Mouse (Mus musculus): ENCODE results near the gene Hmox1. TPM values are rescaled to one million over a fixed set of nuclear protein-coding genes. Genes with fewer than 3 reads are reported as not detected.

Hmox1 gene
- polyA plus RNA-seq, 1 experiment: 7.5 TPM

- no peak for DNase-seq
- no peak overlapping the region for H3K27ac ChIP-seq (ENCODE audit: insufficient read depth, low read length)
- no peak overlapping the region for H3K4me3 ChIP-seq (replicated peaks; ENCODE audit: insufficient read depth, low read depth, low read length)
- no peaks in the 10 kb centered on the region for H3K4me1 ChIP-seq (ENCODE audit: control insufficient read depth, insufficient read depth, low read length)
- TF ChIP-seq CTCF (IDR thresholded peaks at IDR 0.05; ENCODE audit: borderline replicate concordance, insufficient read depth, low read depth, low read length) (no peak), POLR2A (IDR thresholded peaks at IDR 0.05; ENCODE audit: borderline replicate concordance, insufficient read depth, low read length) (no peak)
- WGBS: 98% methylated on average over 2 of the region's 2 CpGs
- no peaks in the 10 kb centered on the region for H3K27me3 ChIP-seq (ENCODE audit: control insufficient read depth, insufficient read depth, low read length)
These were observed 26.3 kb downstream of the Hmox1 start for GRCm38 (mm10) chr8:75119747-75120146.

DNA sequence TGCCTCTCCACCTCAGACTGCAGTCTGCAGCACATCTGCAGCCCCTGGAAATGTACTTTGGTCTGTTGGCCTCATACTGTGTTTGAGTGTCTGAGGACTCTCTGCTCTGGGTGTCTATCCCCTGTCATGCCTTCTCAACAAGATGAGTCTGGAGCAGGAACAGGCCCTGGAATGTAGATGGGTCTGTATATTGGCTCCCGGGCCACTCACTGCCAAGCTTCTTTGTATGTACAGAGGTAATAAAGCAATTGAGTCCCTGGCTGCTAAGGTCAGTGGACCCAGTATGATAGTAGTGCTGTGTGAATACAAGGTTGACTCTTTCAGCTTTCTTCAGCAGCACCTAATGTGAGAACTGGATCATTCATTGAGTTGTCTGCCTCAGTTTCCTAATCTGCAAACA is 34.0 kb downstream of the Hmox1 start:
- TF ChIP-seq CTCF (IDR thresholded peaks at IDR 0.05; ENCODE audit: borderline replicate concordance, insufficient read depth, low read depth, low read length) (no peak), POLR2A (IDR thresholded peaks at IDR 0.05; ENCODE audit: borderline replicate concordance, insufficient read depth, low read length) (no peak)
- Histone ChIP-seq H3K27me3 (ENCODE audit: control insufficient read depth, insufficient read depth, low read length) (no peaks in the 10 kb centered on the region), H3K27ac (ENCODE audit: insufficient read depth, low read length) (no peak overlapping the region), H3K4me1 (ENCODE audit: control insufficient read depth, insufficient read depth, low read length) (no peaks in the 10 kb centered on the region), H3K4me3 (replicated peaks; ENCODE audit: insufficient read depth, low read depth, low read length) (no peak overlapping the region)
- no peak for DNase-seq
- WGBS: 84% methylated on average over 1 of the region's 1 CpGs

GRCm38 (mm10) chr8:75132485-75132884 is 39.1 kb downstream of the Hmox1 start:
- Histone ChIP-seq H3K27me3 (ENCODE audit: control insufficient read depth, insufficient read depth, low read length) (no peaks in the 10 kb centered on the region), H3K4me3 (replicated peaks; ENCODE audit: insufficient read depth, low read depth, low read length) (no peak overlapping the region), H3K27ac (ENCODE audit: insufficient read depth, low read length) (no peak overlapping the region), H3K4me1 (ENCODE audit: control insufficient read depth, insufficient read depth, low read length) (peaks cover 10% of the 10 kb centered on the region)
- 18% methylated on average over 3 of the region's 3 CpGs for WGBS
- DNase-seq: peak; percentile 46 to 56
- TF ChIP-seq POLR2A (IDR thresholded peaks at IDR 0.05; ENCODE audit: borderline replicate concordance, insufficient read depth, low read length): no peak
- TF ChIP-seq CTCF (IDR thresholded peaks at IDR 0.05; ENCODE audit: borderline replicate concordance, insufficient read depth, low read depth, low read length): peak; percentile 83

DNA sequence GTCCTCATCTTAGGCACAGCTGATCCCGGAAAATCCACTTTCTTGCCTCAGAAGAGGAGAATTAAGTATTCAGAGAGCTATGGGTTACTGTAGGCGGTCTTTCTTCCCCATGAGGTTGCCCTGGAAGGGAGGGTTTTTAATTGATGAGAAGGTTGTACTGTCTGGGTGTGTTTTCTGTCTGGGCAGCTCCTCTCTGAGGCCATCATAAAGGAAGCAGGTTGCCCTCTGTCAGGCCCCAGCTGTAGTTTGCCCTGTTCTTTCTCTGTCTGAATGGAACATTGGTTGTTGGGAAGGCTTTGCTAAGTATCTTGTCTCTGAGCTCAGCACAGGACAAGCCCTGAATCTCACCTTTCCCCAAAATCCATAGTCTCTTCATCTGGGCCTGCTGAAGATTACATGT is 40.0 kb downstream of the Hmox1 start:
- H3K27me3 ChIP-seq (ENCODE audit: control insufficient read depth, insufficient read depth, low read length): no peaks in the 10 kb centered on the region
- TF ChIP-seq CTCF (IDR thresholded peaks at IDR 0.05; ENCODE audit: borderline replicate concordance, insufficient read depth, low read depth, low read length): no peak
- no peak for TF ChIP-seq POLR2A (IDR thresholded peaks at IDR 0.05; ENCODE audit: borderline replicate concordance, insufficient read depth, low read length)
- WGBS: 97% methylated on average over 2 of the region's 2 CpGs

GRCm38 (mm10) chr8:75134603-75135391 is 41.4 kb downstream of the Hmox1 start:
- 14% methylated on average over 2 of the region's 2 CpGs for WGBS
- TF ChIP-seq POLR2A (IDR thresholded peaks at IDR 0.05; ENCODE audit: borderline replicate concordance, insufficient read depth, low read length) (no peak), CTCF (IDR thresholded peaks at IDR 0.05; ENCODE audit: borderline replicate concordance, insufficient read depth, low read depth, low read length) (no peak)
- Histone ChIP-seq H3K4me3 (replicated peaks; ENCODE audit: insufficient read depth, low read depth, low read length) (no peak overlapping the region), H3K27ac (ENCODE audit: insufficient read depth, low read length) (no peak overlapping the region; the same call in 1 of the 2 replicates), H3K4me1 (ENCODE audit: control insufficient read depth, insufficient read depth, low read length) (peaks cover 10% of the 10 kb centered on the region), H3K27me3 (ENCODE audit: control insufficient read depth, insufficient read depth, low read length) (no peaks in the 10 kb centered on the region)
- DNase-seq: peak; percentile 65 to 80

More for the DNA sequence above, 40.0 kb downstream of the Hmox1 start:
- H3K4me3 ChIP-seq (replicated peaks; ENCODE audit: insufficient read depth, low read depth, low read length): no peak overlapping the region
- DNase-seq: no peak
- H3K27ac ChIP-seq (ENCODE audit: insufficient read depth, low read length): no peak overlapping the region
- peaks cover 10% of the 10 kb centered on the region for H3K4me1 ChIP-seq (ENCODE audit: control insufficient read depth, insufficient read depth, low read length)

DNA sequence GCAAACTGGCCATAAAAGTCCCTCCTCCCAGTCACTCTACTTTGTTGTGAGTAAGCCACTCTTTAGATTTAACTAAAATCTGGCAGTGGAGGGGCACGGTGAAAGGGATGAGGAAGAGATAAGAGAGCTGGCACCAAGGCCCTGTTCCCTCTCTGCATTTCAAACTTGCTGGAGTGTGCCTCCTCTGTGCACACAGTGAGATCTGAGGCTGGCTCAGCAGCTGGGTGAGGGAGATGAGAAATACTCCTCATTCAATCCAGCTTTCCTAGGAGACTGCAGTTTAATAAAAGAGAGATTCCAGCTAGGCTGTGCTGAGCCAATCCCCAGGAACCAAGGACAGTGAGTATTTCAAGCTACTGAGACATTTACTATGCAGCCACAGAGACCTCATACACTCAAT is 42.3 kb downstream of the Hmox1 start:
- no peak overlapping the region for H3K4me3 ChIP-seq (replicated peaks; ENCODE audit: insufficient read depth, low read depth, low read length)
- DNase-seq: peak in 1 of 2 experiments; percentile 6
- no peak for TF ChIP-seq CTCF (IDR thresholded peaks at IDR 0.05; ENCODE audit: borderline replicate concordance, insufficient read depth, low read depth, low read length)
- no peak for TF ChIP-seq POLR2A (IDR thresholded peaks at IDR 0.05; ENCODE audit: borderline replicate concordance, insufficient read depth, low read length)
- H3K4me1 ChIP-seq (ENCODE audit: control insufficient read depth, insufficient read depth, low read length): peaks cover 10% of the 10 kb centered on the region
- H3K27ac ChIP-seq (ENCODE audit: insufficient read depth, low read length): no peak overlapping the region
- no peaks in the 10 kb centered on the region for H3K27me3 ChIP-seq (ENCODE audit: control insufficient read depth, insufficient read depth, low read length)
- 42% methylated on average over 1 of the region's 1 CpGs for WGBS

GRCm38 (mm10) chr8:75136256-75136655 is 42.8 kb downstream of the Hmox1 start:
- no peak for TF ChIP-seq CTCF (IDR thresholded peaks at IDR 0.05; ENCODE audit: borderline replicate concordance, insufficient read depth, low read depth, low read length)
- TF ChIP-seq POLR2A (IDR thresholded peaks at IDR 0.05; ENCODE audit: borderline replicate concordance, insufficient read depth, low read length): no peak
- Histone ChIP-seq H3K27ac (ENCODE audit: insufficient read depth, low read length) (no peak overlapping the region), H3K4me1 (ENCODE audit: control insufficient read depth, insufficient read depth, low read length) (peaks cover 10% of the 10 kb centered on the region), H3K27me3 (ENCODE audit: control insufficient read depth, insufficient read depth, low read length) (no peaks in the 10 kb centered on the region), H3K4me3 (replicated peaks; ENCODE audit: insufficient read depth, low read depth, low read length) (no peak overlapping the region)
- WGBS: 89% methylated on average over 2 of the region's 2 CpGs
- no peak for DNase-seq

DNA sequence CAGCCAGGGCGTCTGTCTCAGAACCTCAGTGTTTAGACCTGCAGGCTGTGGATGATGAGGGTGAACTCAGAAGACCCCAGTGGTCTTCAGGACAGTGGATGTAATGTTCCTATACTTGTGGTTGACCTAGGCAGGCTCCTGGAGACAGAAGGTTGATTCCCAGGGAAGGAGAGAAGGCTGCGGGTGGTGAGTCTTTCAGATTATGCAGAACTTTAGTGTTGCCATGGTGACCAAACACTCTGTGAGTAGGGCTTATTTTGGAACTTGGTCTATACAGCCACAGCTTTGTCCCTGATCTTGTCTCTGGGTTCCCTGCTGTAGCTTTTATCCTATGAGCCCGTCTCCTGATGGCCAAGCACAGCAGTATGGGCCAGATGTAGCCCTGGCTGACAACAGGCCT is 44.1 kb downstream of the Hmox1 start:
- WGBS: 85% methylated on average over 3 of the region's 3 CpGs
- DNase-seq: no peak
- peaks cover 10% of the 10 kb centered on the region for H3K4me1 ChIP-seq (ENCODE audit: control insufficient read depth, insufficient read depth, low read length)
- no peak overlapping the region for H3K4me3 ChIP-seq (replicated peaks; ENCODE audit: insufficient read depth, low read depth, low read length)
- TF ChIP-seq POLR2A (IDR thresholded peaks at IDR 0.05; ENCODE audit: borderline replicate concordance, insufficient read depth, low read length) (no peak), CTCF (IDR thresholded peaks at IDR 0.05; ENCODE audit: borderline replicate concordance, insufficient read depth, low read depth, low read length) (no peak)
- H3K27ac ChIP-seq (ENCODE audit: insufficient read depth, low read length): no peak overlapping the region
- H3K27me3 ChIP-seq (ENCODE audit: control insufficient read depth, insufficient read depth, low read length): no peaks in the 10 kb centered on the region

Other genes starting within 250 kb of the Hmox1 start
- gene Isx, start 220.4 kb upstream of the Hmox1 start, polyA plus RNA-seq (2012; rRNA removed): not detected in 2 replicates
- gene Hmgxb4, start 100.3 kb upstream of the Hmox1 start, polyA plus RNA-seq (2012; rRNA removed): 35.5 and 42.8 TPM in 2 replicates
- 48.4 and 51.8 TPM in 2 replicates for gene Tom1, start 59.9 kb upstream of the Hmox1 start, polyA plus RNA-seq (2012; rRNA removed)
- 11.0 and 12.1 TPM in 2 replicates for gene Mcm5, start 15.9 kb downstream of the Hmox1 start, polyA plus RNA-seq (2012; rRNA removed)
- gene Rasd2, start 120.3 kb downstream of the Hmox1 start, polyA plus RNA-seq (2012; rRNA removed): 20.5 and 22.2 TPM in 2 replicates

Measured in cerebellum, adult 2 months (tissue).